In genomic region chr8:93888150-93888676, GRCm38 (mm10) we compare ENCODE assay signal across 12 mouse cellular contexts.
DNase-seq lines count a peak whose midpoint lies in the region; ATAC-seq and TF ChIP-seq lines count a peak whose summit lies in the region.
"Had no signal": no experiment of that assay in that cellular context is flagged by ENCODE, and none has a peak within 500 bp of the region (broad histone marks: within the 10 kb centered on the region; RNA-seq: fewer than 3 reads in every experiment).

No protein-coding gene starts in this region.

- peak overlapping the region; percentile 90 for H3K27ac ChIP-seq in heart, embryonic 10.5 days
- H3K27ac ChIP-seq in intestine, embryonic 14.5 days (ENCODE audit: low read depth): peak overlapping the region; percentile 71
- H3K27ac ChIP-seq in intestine, postnatal 0 days (ENCODE audit: low read depth, low read length): no peak overlapping the region; the same call in 1 of the 2 replicates
- H3K27ac ChIP-seq in hindbrain, postnatal 0 days: peak overlapping the region; percentile 45; the same call in 1 of the 2 replicates

- H3K9me3 ChIP-seq in heart, embryonic 10.5 days: no peaks in the 10 kb centered on the region
- no peaks in the 10 kb centered on the region for H3K9me3 ChIP-seq in intestine, embryonic 14.5 days (ENCODE audit: control insufficient read depth, low read length)
- H3K9me3 ChIP-seq in intestine, postnatal 0 days (ENCODE audit: control insufficient read depth): no peaks in the 10 kb centered on the region
- H3K9me3 ChIP-seq in hindbrain, postnatal 0 days (ENCODE audit: low read length): no peaks in the 10 kb centered on the region

- peak; percentile 33; the same call in 1 of the 2 replicates for ATAC-seq in intestine, embryonic 14.5 days (replicated peaks; ENCODE audit: low FRiP score, low TSS enrichment, low read depth)
- ATAC-seq in intestine, postnatal 0 days: no peak
- no peak for ATAC-seq in hindbrain, postnatal 0 days

- no peak overlapping the region for H3K4me2 ChIP-seq in intestine, embryonic 14.5 days (ENCODE audit: low read length)
- H3K4me2 ChIP-seq in intestine, postnatal 0 days (replicated peaks; ENCODE audit: low read depth): no peak overlapping the region
- H3K4me2 ChIP-seq in hindbrain, postnatal 0 days (ENCODE audit: low read depth, low read length): no peak overlapping the region

- no peak overlapping the region for H3K9ac ChIP-seq in intestine, embryonic 14.5 days (ENCODE audit: low read length)
- H3K9ac ChIP-seq in intestine, postnatal 0 days (ENCODE audit: low read depth, low read length): no peak overlapping the region
- H3K9ac ChIP-seq in hindbrain, postnatal 0 days (replicated peaks; ENCODE audit: low read length): no peak overlapping the region

- no peak for DNase-seq in heart, embryonic 10.5 days (ENCODE audit: low spot score)
- no peak for DNase-seq in heart, adult 8-10 months (ENCODE audit: low spot score)
- DNase-seq in intestine, embryonic 14.5 days (ENCODE audit: low spot score): peak; percentile 57
- DNase-seq in MN1 (ENCODE audit: low spot score): peak; percentile 45
- DNase-seq in hindbrain, postnatal 0 days (ENCODE audit: low spot score): no peak
- no peak for DNase-seq in gastrocnemius, postnatal 36 days
- DNase-seq in gastrocnemius, postnatal 10 days: no peak
- DNase-seq: adrenal gland, postnatal 36 days; lung, adult 2 months; right cerebral cortex, postnatal 25 days; thymus, postnatal 25 days had no signal

- WGBS in heart, embryonic 10.5 days: 42% methylated on average over 4 of the region's 4 CpGs
- WGBS in intestine, embryonic 14.5 days: 29% methylated on average over 4 of the region's 4 CpGs
- 28% methylated on average over 4 of the region's 4 CpGs for WGBS in intestine, postnatal 0 days
- WGBS in hindbrain, postnatal 0 days: 64% methylated on average over 4 of the region's 4 CpGs

- intact Hi-C loops in gastrocnemius, postnatal 36 days (cut with DNase I): no loop called here

- no peaks in the 10 kb centered on the region for H3K27me3 ChIP-seq in heart, embryonic 10.5 days (ENCODE audit: insufficient read depth, poor library complexity, severe bottlenecking)
- no peaks in the 10 kb centered on the region for H3K27me3 ChIP-seq in intestine, embryonic 14.5 days (replicated peaks; ENCODE audit: control insufficient read depth, insufficient read depth, low read length)
- no peaks in the 10 kb centered on the region for H3K27me3 ChIP-seq in intestine, postnatal 0 days (replicated peaks; ENCODE audit: control insufficient read depth, insufficient read depth, low read length)
- H3K27me3 ChIP-seq in hindbrain, postnatal 0 days (ENCODE audit: insufficient read depth, low read length): no peaks in the 10 kb centered on the region

- H3K4me3 ChIP-seq in heart, embryonic 10.5 days: no peak overlapping the region
- H3K4me3 ChIP-seq in intestine, embryonic 14.5 days (ENCODE audit: low read depth, low read length): no peak overlapping the region
- H3K4me3 ChIP-seq in intestine, postnatal 0 days (ENCODE audit: low read depth, low read length): no peak overlapping the region
- no peak overlapping the region for H3K4me3 ChIP-seq in hindbrain, postnatal 0 days (ENCODE audit: low read length)

- H3K36me3 ChIP-seq in heart, embryonic 10.5 days: no peaks in the 10 kb centered on the region
- H3K36me3 ChIP-seq in intestine, embryonic 14.5 days (ENCODE audit: control insufficient read depth, insufficient read depth, low read length): no peaks in the 10 kb centered on the region
- H3K36me3 ChIP-seq in intestine, postnatal 0 days (ENCODE audit: control insufficient read depth, insufficient read depth): no peaks in the 10 kb centered on the region
- H3K36me3 ChIP-seq in hindbrain, postnatal 0 days (ENCODE audit: insufficient read depth, low read length): no peaks in the 10 kb centered on the region

- TF ChIP-seq CTCF in intestine, postnatal 0 days (IDR thresholded peaks at IDR 0.05; ENCODE audit: low read depth): no peak
- no peak for TF ChIP-seq CTCF in hindbrain, postnatal 0 days (IDR thresholded peaks at IDR 0.05; ENCODE audit: low read depth)

- peaks cover 34% of the 10 kb centered on the region for H3K4me1 ChIP-seq in heart, embryonic 10.5 days
- H3K4me1 ChIP-seq in intestine, embryonic 14.5 days (replicated peaks; ENCODE audit: control insufficient read depth, insufficient read depth, low read length): peaks cover 17% of the 10 kb centered on the region
- no peaks in the 10 kb centered on the region for H3K4me1 ChIP-seq in intestine, postnatal 0 days (replicated peaks; ENCODE audit: control insufficient read depth, insufficient read depth, low read length)
- H3K4me1 ChIP-seq in hindbrain, postnatal 0 days (ENCODE audit: insufficient read depth, low read length): peaks cover 14% of the 10 kb centered on the region

Comparison
In these comparisons a context has a peak if more than half of its experiments do, and no peak if none do; other contexts are left out.
1. DNase-seq: peak in intestine, embryonic 14.5 days (single experiment) and MN1 (single experiment); none in heart, embryonic 10.5 days (single experiment), heart, adult 8-10 months (single experiment), hindbrain, postnatal 0 days (single experiment), gastrocnemius, postnatal 36 days (0 of 2) and gastrocnemius, postnatal 10 days (single experiment).